Mouse (Mus musculus) liver, embryonic 12.5 days (tissue): Measurements from ENCODE around the gene Cadm1. TPM values are rescaled to one million over a fixed set of nuclear protein-coding genes. Genes with fewer than 3 reads are reported as not detected.

Experiments
- ATAC-seq: fragments of 200-750 bp; cut with Nextera tagmentation; 2 replicates; pipeline ENCODE4 v1.8.0; 2017; ENCODE audit warnings: moderate number of reproducible peaks, mild to moderate bottlenecking, moderate library complexity
- H3K27ac ChIP-seq: fragments of 300-500 bp; sonication (generic); 2 replicates; pipeline ENCODE4 v1.5.1; 2016; ENCODE audit warnings: mild to moderate bottlenecking
- H3K27me3 ChIP-seq: fragments of 300-500 bp; sonication (generic); replicated peaks from 2 replicates; pipeline ENCODE4 v1.6.1; 2016; ENCODE audit warnings: mild to moderate bottlenecking, moderate library complexity
- H3K36me3 ChIP-seq: fragments of 300-500 bp; sonication (generic); 2 replicates; pipeline ENCODE4 v1.6.1; 2016; ENCODE audit warnings: mild to moderate bottlenecking, moderate library complexity
- H3K4me1 ChIP-seq: fragments of 300-500 bp; sonication (generic); 2 replicates; pipeline ENCODE4 v1.6.1; 2016
- H3K4me2 ChIP-seq: fragments of 300-500 bp; sonication (generic); 2 replicates; pipeline ENCODE4 v1.6.1; 2016; ENCODE audit warnings: mild to moderate bottlenecking, moderate library complexity
- H3K4me3 ChIP-seq: fragments of 300-500 bp; sonication (generic); 2 replicates; pipeline ENCODE4 v1.5.1; 2016; ENCODE audit warnings: mild to moderate bottlenecking, moderate library complexity
- H3K9ac ChIP-seq: fragments of 300-500 bp; sonication (generic); 2 replicates; pipeline ENCODE4 v1.6.1; 2016; ENCODE audit warnings: mild to moderate bottlenecking, moderate library complexity
- H3K9me3 ChIP-seq: fragments of 300-500 bp; sonication (generic); replicated peaks from 2 replicates; pipeline ENCODE4 v1.6.1; 2016; ENCODE audit warnings: mild to moderate bottlenecking, moderate library complexity
- WGBS: fragments of 180-500 bp; shearing (Covaris S2); methylation state at CpG from one replicate; pipeline ENCODE4 v1.1.7; 2016; ENCODE audit not compliant: insufficient replicate concordance; 5-methylcytosine and 5-hydroxymethylcytosine counted together
- polyA plus RNA-seq: library from polyadenylated mRNA; unstranded; fragments of >200 nt; fragmentation: Nextera tagmentation; extraction: Ambion mirVana; gene quantifications from 2 replicates; pipeline ENCODE4 v1.2.1, GENCODE M21; 2016

Cadm1 gene
- polyA plus RNA-seq, 1 experiment from 2014 or later: 10.4 TPM

DNA sequence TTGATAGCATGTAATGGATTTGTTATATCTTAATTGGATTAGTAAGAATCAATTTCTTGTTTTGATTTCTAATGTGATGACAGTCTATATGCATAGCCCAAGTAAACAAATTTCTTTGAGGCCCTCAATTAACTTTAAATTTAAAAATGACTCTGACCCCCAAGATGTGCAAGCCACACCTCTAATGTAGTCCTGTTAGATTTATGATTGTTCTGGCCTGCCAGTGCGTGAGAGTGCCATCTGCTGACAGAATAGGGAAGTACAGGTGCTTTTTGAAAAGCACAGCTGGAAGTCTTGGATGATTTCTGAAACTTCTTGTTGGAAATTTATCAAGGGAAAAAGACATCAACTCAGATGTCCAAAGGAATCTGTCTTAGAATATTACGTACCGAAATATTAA is 169.1 kb downstream of the Cadm1 start:
- H3K27me3 ChIP-seq: no peaks in the 10 kb centered on the region
- H3K9ac ChIP-seq: no peak overlapping the region
- no peaks in the 10 kb centered on the region for H3K36me3 ChIP-seq
- no peaks in the 10 kb centered on the region for H3K4me1 ChIP-seq
- no peak overlapping the region for H3K27ac ChIP-seq
- no peak overlapping the region for H3K4me3 ChIP-seq
- ATAC-seq: no peak
- 37% methylated on average over 3 of the region's 3 CpGs for WGBS
- H3K4me2 ChIP-seq: no peak overlapping the region
- no peaks in the 10 kb centered on the region for H3K9me3 ChIP-seq

DNA sequence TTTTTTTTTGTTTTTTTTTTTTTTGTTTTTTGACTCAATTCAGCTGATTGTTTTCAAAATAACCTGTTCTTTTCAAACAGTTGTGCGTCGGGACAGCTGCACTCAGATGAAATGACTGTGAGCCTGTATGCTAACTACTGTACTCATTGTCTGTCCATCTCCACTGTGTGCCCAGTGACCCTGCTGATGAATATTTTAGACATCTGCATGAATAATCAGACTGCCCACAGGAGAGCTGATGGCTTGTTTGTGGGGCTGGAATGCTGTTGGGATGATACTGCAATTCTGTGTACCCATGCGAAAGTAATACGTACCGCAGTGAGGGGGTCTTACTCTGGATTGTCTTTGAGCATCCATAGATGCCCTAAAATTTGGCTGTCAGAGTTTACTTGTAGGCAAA is 170.0 kb downstream of the Cadm1 start:
- no peaks in the 10 kb centered on the region for H3K9me3 ChIP-seq
- H3K27ac ChIP-seq: no peak overlapping the region
- no peaks in the 10 kb centered on the region for H3K27me3 ChIP-seq
- no peak overlapping the region for H3K4me3 ChIP-seq
- no peak overlapping the region for H3K4me2 ChIP-seq
- no peaks in the 10 kb centered on the region for H3K4me1 ChIP-seq
- 85% methylated on average over 5 of the region's 5 CpGs for WGBS
- H3K36me3 ChIP-seq: no peaks in the 10 kb centered on the region
- no peak for ATAC-seq
- no peak overlapping the region for H3K9ac ChIP-seq

DNA sequence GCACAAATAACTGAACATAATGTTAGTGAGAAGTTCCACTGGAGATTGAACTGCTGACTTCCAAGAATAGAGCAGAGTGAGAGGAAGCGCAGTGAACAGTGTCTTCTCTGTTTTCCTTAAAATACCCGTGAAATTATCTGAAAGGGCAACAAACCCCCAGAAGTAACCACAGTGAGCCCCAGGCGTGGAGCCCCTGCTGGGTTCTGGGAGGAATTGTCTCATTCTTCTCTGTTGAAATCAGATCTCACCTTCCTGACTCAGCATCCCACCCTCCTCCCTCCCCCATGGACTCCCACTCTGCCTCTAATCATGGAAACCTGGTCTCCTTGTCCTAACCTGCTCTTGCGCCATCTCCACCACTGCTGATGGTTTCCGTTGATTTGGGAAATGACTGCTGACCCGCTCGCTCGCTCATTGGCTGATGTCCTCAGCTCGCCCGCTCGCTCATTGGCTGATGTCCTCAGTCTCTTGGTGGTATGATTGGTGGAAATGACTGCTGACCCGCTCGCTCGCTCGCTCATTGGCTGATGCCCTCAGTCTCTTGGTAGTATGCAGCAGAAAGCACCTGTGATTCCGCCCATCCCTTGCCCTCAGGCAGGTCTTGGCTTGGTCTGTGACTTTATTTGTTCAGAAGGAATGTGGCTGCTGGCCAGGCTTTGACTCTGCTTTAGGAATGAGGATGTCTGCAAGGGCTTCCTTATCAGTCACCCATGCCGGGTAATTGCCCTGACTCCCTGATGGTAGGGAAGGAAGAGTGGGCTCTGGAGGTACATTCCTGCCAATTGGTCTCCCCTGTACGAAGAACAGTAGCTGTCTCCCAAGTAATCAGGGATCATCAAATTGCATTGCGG is 173.3 kb downstream of the Cadm1 start:
- Histone ChIP-seq H3K4me3 (no peak overlapping the region), H3K9ac (no peak overlapping the region), H3K4me2 (no peak overlapping the region), H3K4me1 (0 out of 2 replicates have a peak, but pooled peaks cover 4% of the 10 kb centered on the region), H3K36me3 (no peaks in the 10 kb centered on the region), H3K27ac (no peak overlapping the region), H3K9me3 (no peaks in the 10 kb centered on the region), H3K27me3 (no peaks in the 10 kb centered on the region)
- WGBS: 72% methylated on average over 19 of the region's 19 CpGs
- no peak for ATAC-seq

DNA sequence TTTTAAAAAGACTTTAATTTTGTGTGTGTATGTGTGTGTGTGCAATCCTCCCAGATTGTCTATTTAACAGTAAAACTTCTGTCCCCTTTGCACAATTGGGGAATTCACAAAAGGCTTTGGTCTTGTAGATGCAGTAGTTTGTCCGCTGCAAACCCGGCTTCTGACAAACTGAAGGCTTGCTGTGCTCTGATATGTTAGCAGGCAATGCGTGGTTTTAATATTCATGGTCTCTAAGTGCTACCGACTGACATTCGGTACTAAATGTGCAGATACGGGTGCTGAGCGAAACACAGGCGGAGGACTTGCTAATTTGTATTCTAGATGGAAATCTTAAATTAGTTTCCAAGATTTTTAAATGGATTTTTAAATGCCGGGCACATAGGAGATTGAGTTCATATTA is 176.4 kb downstream of the Cadm1 start:
- Histone ChIP-seq H3K27ac (no peak overlapping the region), H3K4me3 (no peak overlapping the region), H3K4me2 (no peak overlapping the region), H3K9me3 (no peaks in the 10 kb centered on the region), H3K27me3 (no peaks in the 10 kb centered on the region), H3K36me3 (no peaks in the 10 kb centered on the region), H3K4me1 (0 out of 2 replicates have a peak, but pooled peaks cover 4% of the 10 kb centered on the region), H3K9ac (no peak overlapping the region)
- ATAC-seq: no peak
- 75% methylated on average over 9 of the region's 9 CpGs for WGBS

DNA sequence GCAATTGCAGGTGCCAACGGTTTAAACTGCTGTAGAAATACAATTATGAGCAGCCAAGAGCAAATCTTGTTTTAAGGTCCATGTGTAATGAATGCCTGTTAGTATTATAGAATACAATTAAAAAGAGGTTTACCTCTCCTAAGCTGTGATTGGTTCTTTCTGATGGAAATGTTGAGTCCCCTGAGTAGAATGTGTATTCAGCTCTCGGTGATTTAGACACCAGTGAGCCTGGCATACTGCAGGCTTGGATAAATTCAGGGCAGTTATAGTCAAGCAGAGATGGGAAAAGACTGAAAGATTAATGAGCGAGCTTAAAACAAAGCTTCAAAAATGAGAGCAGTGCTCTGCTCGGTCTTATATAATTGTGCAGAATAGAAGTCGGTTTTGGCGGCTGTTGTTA is 177.4 kb downstream of the Cadm1 start:
- WGBS: 75% methylated on average over 6 of the region's 6 CpGs
- ATAC-seq: no peak
- no peaks in the 10 kb centered on the region for H3K36me3 ChIP-seq
- no peak overlapping the region for H3K27ac ChIP-seq
- H3K9ac ChIP-seq: no peak overlapping the region
- no peak overlapping the region for H3K4me3 ChIP-seq
- H3K9me3 ChIP-seq: no peaks in the 10 kb centered on the region
- H3K4me2 ChIP-seq: no peak overlapping the region
- 0 out of 2 replicates have a peak, but pooled peaks cover 4% of the 10 kb centered on the region for H3K4me1 ChIP-seq
- H3K27me3 ChIP-seq: no peaks in the 10 kb centered on the region

DNA sequence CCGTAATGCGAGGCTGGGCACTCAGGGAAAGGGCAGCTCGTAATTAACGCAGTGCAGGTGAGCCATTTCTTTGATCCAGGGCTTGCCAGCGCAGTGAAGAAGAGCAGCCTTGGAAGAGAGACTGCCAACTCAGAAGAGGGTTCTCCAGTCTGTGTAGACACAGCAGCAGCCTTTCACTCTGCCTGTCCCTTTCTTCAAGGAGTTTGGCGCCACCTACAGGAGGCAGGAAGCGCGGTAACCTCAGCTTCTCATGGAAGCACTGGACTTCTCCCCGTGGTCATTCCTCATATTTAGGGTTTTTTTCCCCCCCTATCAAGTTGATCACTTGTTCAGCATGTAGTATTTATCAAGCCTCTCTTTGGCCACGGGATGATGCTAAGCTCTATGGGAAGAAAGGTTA is 178.3 kb downstream of the Cadm1 start:
- Histone ChIP-seq H3K36me3 (no peaks in the 10 kb centered on the region), H3K9ac (no peak overlapping the region), H3K27me3 (no peaks in the 10 kb centered on the region), H3K4me3 (no peak overlapping the region), H3K9me3 (no peaks in the 10 kb centered on the region), H3K27ac (no peak overlapping the region), H3K4me1 (0 out of 2 replicates have a peak, but pooled peaks cover 4% of the 10 kb centered on the region), H3K4me2 (no peak overlapping the region)
- ATAC-seq: no peak
- WGBS: 25% methylated on average over 10 of the region's 10 CpGs

DNA sequence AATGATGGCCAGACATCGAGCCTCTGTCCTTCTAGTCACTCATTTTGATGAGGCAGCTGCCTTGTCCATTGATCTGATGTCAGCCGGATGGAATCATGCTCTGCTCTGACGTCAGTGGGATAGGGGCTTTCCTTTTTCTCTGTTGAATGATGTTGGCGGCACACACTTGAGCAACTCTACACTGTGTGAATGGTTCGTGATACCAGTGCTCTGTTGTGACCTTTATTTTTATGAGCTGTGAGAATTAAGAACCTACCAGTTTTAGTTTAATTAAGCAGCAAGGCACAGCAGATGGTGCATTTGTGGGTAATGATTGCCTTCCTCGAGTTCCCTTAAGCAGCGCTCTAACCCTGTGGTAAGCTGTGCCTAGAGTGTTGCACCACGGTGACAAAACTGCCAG is 181.0 kb downstream of the Cadm1 start:
- Histone ChIP-seq H3K4me2 (no peak overlapping the region), H3K27ac (no peak overlapping the region), H3K9me3 (no peaks in the 10 kb centered on the region), H3K4me3 (no peak overlapping the region), H3K36me3 (no peaks in the 10 kb centered on the region), H3K27me3 (no peaks in the 10 kb centered on the region), H3K4me1 (0 out of 2 replicates have a peak, but pooled peaks cover 4% of the 10 kb centered on the region), H3K9ac (no peak overlapping the region)
- ATAC-seq: no peak
- WGBS: 74% methylated on average over 8 of the region's 8 CpGs

DNA sequence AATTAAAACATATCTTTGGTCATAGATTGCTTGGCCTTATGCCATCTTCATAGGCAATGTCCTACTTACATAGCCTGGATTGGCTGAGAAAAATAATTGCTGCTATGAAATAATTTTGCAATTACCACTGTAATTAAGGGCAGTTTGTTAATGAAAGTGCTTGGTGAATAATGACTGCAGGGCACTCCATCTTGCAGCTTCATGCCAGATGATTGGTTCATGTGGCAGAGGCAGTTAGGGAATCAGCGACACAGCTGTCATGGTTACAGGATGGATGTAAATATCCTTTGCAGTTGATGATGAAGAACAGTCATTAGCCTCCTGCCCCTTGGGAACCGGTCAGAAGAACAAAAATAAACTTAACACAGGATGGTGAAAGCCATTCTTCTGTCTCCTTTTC is 184.6 kb downstream of the Cadm1 start:
- H3K36me3 ChIP-seq: no peaks in the 10 kb centered on the region
- H3K9ac ChIP-seq: no peak overlapping the region
- H3K4me3 ChIP-seq: no peak overlapping the region
- H3K4me1 ChIP-seq: no peaks in the 10 kb centered on the region
- no peak overlapping the region for H3K27ac ChIP-seq
- H3K4me2 ChIP-seq: no peak overlapping the region
- no peak for ATAC-seq
- WGBS: 65% methylated on average over 2 of the region's 2 CpGs
- H3K27me3 ChIP-seq: no peaks in the 10 kb centered on the region
- no peaks in the 10 kb centered on the region for H3K9me3 ChIP-seq

DNA sequence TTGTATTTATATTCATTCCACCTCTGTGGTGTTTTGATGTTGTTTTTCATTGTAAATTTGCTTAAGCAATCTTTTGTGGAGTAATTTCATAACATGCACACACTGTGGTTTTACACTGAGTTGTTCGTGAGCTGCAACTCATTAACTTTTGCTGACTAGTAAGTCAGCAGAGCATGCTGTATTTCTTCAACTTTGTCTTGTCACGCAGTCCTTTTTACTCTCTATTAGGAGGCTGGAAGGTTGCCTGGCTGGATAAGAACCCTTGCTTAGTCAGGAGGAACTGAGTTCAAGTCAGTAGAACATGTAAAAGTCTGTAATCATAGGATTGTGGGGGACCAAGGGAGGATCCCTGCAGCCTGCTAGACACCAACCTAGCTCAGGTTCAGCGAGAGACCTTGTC is 185.4 kb downstream of the Cadm1 start:
- no peak for ATAC-seq
- Histone ChIP-seq H3K27ac (no peak overlapping the region), H3K36me3 (no peaks in the 10 kb centered on the region), H3K4me1 (no peaks in the 10 kb centered on the region), H3K4me3 (no peak overlapping the region), H3K27me3 (no peaks in the 10 kb centered on the region), H3K4me2 (no peak overlapping the region), H3K9ac (no peak overlapping the region), H3K9me3 (no peaks in the 10 kb centered on the region)
- 60% methylated on average over 3 of the region's 3 CpGs for WGBS

DNA sequence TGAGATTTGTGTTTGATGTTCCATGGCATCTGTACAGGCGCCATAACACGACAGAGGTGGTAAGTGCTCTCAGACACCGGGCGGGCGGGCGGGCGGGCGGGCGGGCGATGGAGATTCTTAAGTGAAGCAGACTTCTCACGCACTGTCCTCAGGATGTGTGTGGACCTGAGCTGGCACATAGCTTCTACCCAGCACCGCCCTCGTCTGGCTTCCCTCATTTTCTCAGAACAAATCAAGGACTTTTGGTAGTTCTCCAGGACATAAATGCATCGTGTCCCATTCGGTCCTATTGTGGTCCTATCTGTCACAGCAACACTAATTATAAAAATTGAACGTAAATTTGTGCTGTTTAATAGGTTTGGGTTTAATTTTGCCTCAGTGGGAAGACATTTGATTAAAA is 186.9 kb downstream of the Cadm1 start:
- ATAC-seq: no peak
- WGBS: 79% methylated on average over 16 of the region's 16 CpGs
- H3K9me3 ChIP-seq: no peaks in the 10 kb centered on the region
- no peak overlapping the region for H3K9ac ChIP-seq
- H3K27me3 ChIP-seq: no peaks in the 10 kb centered on the region
- H3K36me3 ChIP-seq: no peaks in the 10 kb centered on the region
- H3K4me1 ChIP-seq: no peaks in the 10 kb centered on the region
- H3K27ac ChIP-seq: no peak overlapping the region
- no peak overlapping the region for H3K4me2 ChIP-seq
- no peak overlapping the region for H3K4me3 ChIP-seq

DNA sequence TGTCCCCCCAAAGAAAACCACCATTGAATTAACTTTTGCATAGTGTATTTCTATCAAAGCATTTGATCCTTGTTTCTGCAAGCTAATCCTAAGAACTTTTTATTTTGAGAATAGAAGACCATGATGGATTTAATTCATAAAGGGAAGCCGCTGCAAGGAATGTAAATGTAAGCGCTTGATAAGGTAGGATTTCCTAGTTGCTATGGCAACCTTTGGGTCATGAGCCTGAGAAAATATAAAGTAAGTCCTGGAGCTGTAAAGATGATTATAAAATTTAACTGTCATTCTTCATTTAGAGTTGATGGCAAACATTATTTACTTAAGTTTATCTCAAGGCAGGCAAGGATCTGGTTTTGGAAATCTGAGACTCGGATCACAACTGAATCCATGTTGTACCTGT is 197.6 kb downstream of the Cadm1 start:
- H3K4me2 ChIP-seq: no peak overlapping the region
- H3K36me3 ChIP-seq: no peaks in the 10 kb centered on the region
- no peaks in the 10 kb centered on the region for H3K4me1 ChIP-seq
- ATAC-seq: no peak
- H3K27me3 ChIP-seq: no peaks in the 10 kb centered on the region
- 70% methylated on average over 3 of the region's 3 CpGs for WGBS
- no peaks in the 10 kb centered on the region for H3K9me3 ChIP-seq
- H3K9ac ChIP-seq: no peak overlapping the region
- H3K4me3 ChIP-seq: no peak overlapping the region
- no peak overlapping the region for H3K27ac ChIP-seq

DNA sequence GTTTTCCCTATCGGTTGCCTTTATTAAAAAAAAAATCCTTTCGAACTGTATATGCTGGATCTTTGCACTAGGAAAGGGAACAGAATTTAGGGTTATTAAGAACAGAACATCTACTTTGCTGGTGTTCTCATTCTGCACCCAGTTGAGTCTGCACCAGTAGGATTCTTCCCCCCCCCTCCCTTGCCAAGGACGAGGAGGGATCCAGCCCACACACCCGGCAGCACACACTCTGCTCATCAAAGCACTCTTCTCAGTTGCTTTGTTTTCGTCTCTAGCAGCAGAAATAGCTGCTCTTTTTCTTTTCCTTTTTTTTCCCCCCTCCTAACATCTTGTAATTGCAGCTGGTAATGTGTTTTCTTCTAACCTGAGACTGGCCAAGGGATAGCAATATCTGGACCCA is 198.9 kb downstream of the Cadm1 start:
- Histone ChIP-seq H3K4me3 (no peak overlapping the region), H3K4me2 (no peak overlapping the region), H3K9me3 (no peaks in the 10 kb centered on the region), H3K9ac (no peak overlapping the region), H3K27ac (no peak overlapping the region), H3K36me3 (no peaks in the 10 kb centered on the region), H3K4me1 (no peaks in the 10 kb centered on the region), H3K27me3 (no peaks in the 10 kb centered on the region)
- no peak for ATAC-seq
- WGBS: 69% methylated on average over 5 of the region's 5 CpGs

DNA sequence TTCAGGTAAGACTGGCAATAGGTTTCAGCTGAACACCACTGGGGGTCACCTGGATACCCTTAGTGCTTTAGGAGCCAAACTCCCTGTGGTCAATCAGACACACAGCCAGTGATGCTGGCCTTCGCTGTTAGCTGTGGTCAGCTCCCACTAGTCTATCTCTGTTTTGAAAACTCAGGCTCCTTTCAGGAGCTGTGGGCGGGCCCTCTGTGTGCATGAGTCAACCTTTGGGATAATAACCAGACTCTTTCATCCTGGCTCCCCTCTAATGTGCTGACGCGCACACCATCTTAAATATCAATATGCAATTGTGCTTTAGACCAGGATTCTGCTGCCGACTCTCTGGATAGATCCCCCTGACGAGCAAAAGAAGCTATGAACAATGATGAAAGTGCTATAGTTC is 200.3 kb downstream of the Cadm1 start:
- Histone ChIP-seq H3K27me3 (no peaks in the 10 kb centered on the region), H3K4me3 (no peak overlapping the region), H3K27ac (no peak overlapping the region), H3K9me3 (no peaks in the 10 kb centered on the region), H3K4me2 (no peak overlapping the region), H3K4me1 (no peaks in the 10 kb centered on the region), H3K9ac (no peak overlapping the region), H3K36me3 (no peaks in the 10 kb centered on the region)
- 72% methylated on average over 6 of the region's 6 CpGs for WGBS
- no peak for ATAC-seq
